Mouse (Mus musculus) T-helper 2 cell (primary cell): ENCODE measurements around the gene Slc1a5.

ENCODE experiments used
- in situ Hi-C: fragments of 300-600 bp; cut with MboI, MseI; formaldehyde crosslinking; loops from one replicate; pipeline ENCODE4 v1.15.1; 2025; ENCODE audit warnings: high pct_unique_total_duplicates

Slc1a5 gene

GRCm38 (mm10) chr7:16780825-16781554, at the start of gene Slc1a5:
Slc1a5 (plus strand) TSS chr7:16781340.
- in situ Hi-C loops, result loop anchor here (5.0 kb wide), 1 partner anchor 39 kb away; no protein-coding TSS in a partner anchor

- in situ Hi-C loops, result no loop called here
Measured at GRCm38 (mm10) chr7:16731893-16732422, 49.2 kb upstream of the Slc1a5 start.

GRCm38 (mm10) chr7:16737606-16738072, 43.5 kb upstream of the Slc1a5 start:
- in situ Hi-C loops, result no loop called here

GRCm38 (mm10) chr7:16738073-16738696, 43.0 kb upstream of the Slc1a5 start, which contains the start of gene Ap2s1:
Ap2s1 (plus strand) TSS chr7:16738410.
- in situ Hi-C loops, result no loop called here

GRCm38 (mm10) chr7:16739056-16739604, 42.0 kb upstream of the Slc1a5 start:
- in situ Hi-C loops, result no loop called here

GRCm38 (mm10) chr7:16745373-16745772, 35.8 kb upstream of the Slc1a5 start:
- in situ Hi-C loops, result loop anchor here (5.0 kb wide), 1 partner anchor 82 kb away; no protein-coding TSS in a partner anchor

- in situ Hi-C loops, result loop anchor here (5.0 kb wide), 1 partner anchor 81 kb away; no protein-coding TSS in a partner anchor
Measured at GRCm38 (mm10) chr7:16746093-16746492, 35.0 kb upstream of the Slc1a5 start.

GRCm38 (mm10) chr7:16747656-16748055, 33.5 kb upstream of the Slc1a5 start:
- in situ Hi-C loops, result loop anchor here (5.0 kb wide), 1 partner anchor 80 kb away; no protein-coding TSS in a partner anchor

- in situ Hi-C loops, result no loop called here
Measured at GRCm38 (mm10) chr7:16752016-16752415, 29.1 kb upstream of the Slc1a5 start.

GRCm38 (mm10) chr7:16755362-16756017, 25.6 kb upstream of the Slc1a5 start:
- in situ Hi-C loops, result no loop called here

- in situ Hi-C loops, result no loop called here
Measured at GRCm38 (mm10) chr7:16758872-16759574, 22.1 kb upstream of the Slc1a5 start.

GRCm38 (mm10) chr7:16760292-16760691, 20.8 kb upstream of the Slc1a5 start:
- in situ Hi-C loops, result no loop called here

GRCm38 (mm10) chr7:16761005-16761481, 20.1 kb upstream of the Slc1a5 start:
- in situ Hi-C loops, result no loop called here

- in situ Hi-C loops, result no loop called here
Measured at GRCm38 (mm10) chr7:16761630-16762029, 19.5 kb upstream of the Slc1a5 start.

GRCm38 (mm10) chr7:16763463-16764218, 17.5 kb upstream of the Slc1a5 start:
- in situ Hi-C loops, result no loop called here

- in situ Hi-C loops, result no loop called here
Measured at GRCm38 (mm10) chr7:16766443-16766842, 14.7 kb upstream of the Slc1a5 start.

GRCm38 (mm10) chr7:16775888-16776287, 5.3 kb upstream of the Slc1a5 start:
- in situ Hi-C loops, result no loop called here

GRCm38 (mm10) chr7:16780076-16780475, 1.1 kb upstream of the Slc1a5 start:
- in situ Hi-C loops, result loop anchor here (5.0 kb wide), 1 partner anchor 38 kb away; no protein-coding TSS in a partner anchor

GRCm38 (mm10) chr7:16781555-16781815, 345 bp downstream of the Slc1a5 start:
- in situ Hi-C loops, result loop anchor here (5.0 kb wide), 1 partner anchor 39 kb away; no protein-coding TSS in a partner anchor
